Mouse (Mus musculus) neural tube, embryonic 12.5 days (tissue): ENCODE measurements around the gene Nfkbia. TPM values are rescaled to one million over a fixed set of nuclear protein-coding genes. Genes with fewer than 3 reads are reported as not detected.

Experiments used
- ATAC-seq: fragments of 200-750 bp; cut with Nextera tagmentation; 2 replicates; pipeline ENCODE4 v1.8.0; 2017; ENCODE audit warnings: low read depth, mild to moderate bottlenecking, moderate TSS enrichment, moderate library complexity; ENCODE audit not compliant: low FRiP score
- H3K27ac ChIP-seq: fragments of 300-500 bp; sonication (generic); 2 replicates; pipeline ENCODE4 v1.5.1; 2016
- H3K27me3 ChIP-seq: fragments of 300-500 bp; sonication (generic); replicated peaks from 2 replicates; pipeline ENCODE4 v1.6.1; 2016; ENCODE audit warnings: mild to moderate bottlenecking
- H3K36me3 ChIP-seq: fragments of 300-500 bp; sonication (generic); 2 replicates; pipeline ENCODE4 v1.6.1; 2016; ENCODE audit warnings: mild to moderate bottlenecking
- H3K4me1 ChIP-seq: fragments of 300-500 bp; sonication (generic); 2 replicates; pipeline ENCODE4 v1.6.1; 2016
- H3K4me2 ChIP-seq: fragments of 300-500 bp; sonication (generic); replicated peaks from 2 replicates; pipeline ENCODE4 v1.6.1; 2016; ENCODE audit warnings: mild to moderate bottlenecking
- H3K4me3 ChIP-seq: fragments of 300-500 bp; sonication (generic); 2 replicates; pipeline ENCODE4 v1.5.1; 2016
- H3K9ac ChIP-seq: fragments of 300-500 bp; sonication (generic); 2 replicates; pipeline ENCODE4 v1.6.1; 2016; ENCODE audit warnings: mild to moderate bottlenecking
- H3K9me3 ChIP-seq: fragments of 300-500 bp; sonication (generic); 2 replicates; pipeline ENCODE4 v1.6.1; 2016; ENCODE audit warnings: mild to moderate bottlenecking
- WGBS: fragments of 180-500 bp; shearing (Covaris S2); methylation state at CpG from one replicate; pipeline ENCODE4 v1.1.7; 2016; 5-methylcytosine and 5-hydroxymethylcytosine counted together
- polyA plus RNA-seq: library from polyadenylated mRNA; unstranded; fragments of >200 nt; fragmentation: Nextera tagmentation; extraction: Ambion mirVana; gene quantifications from 2 replicates; pipeline ENCODE4 v1.2.1, GENCODE M21; 2016

Gene Nfkbia
- polyA plus RNA-seq, 1 experiment from 2014 or later: 44.9 TPM

GRCm38 (mm10) chr12:55505314-55506028 lies 13.0 kb upstream of the Nfkbia start:
- 20% methylated on average over 7 of the region's 7 CpGs for WGBS
- no peaks in the 10 kb centered on the region for H3K9me3 ChIP-seq
- peaks cover 3% of the 10 kb centered on the region for H3K27me3 ChIP-seq
- no peak overlapping the region for H3K9ac ChIP-seq
- no peak overlapping the region for H3K4me3 ChIP-seq
- no peak overlapping the region for H3K27ac ChIP-seq
- H3K4me2 ChIP-seq: no peak overlapping the region
- ATAC-seq: peak; percentile 21; the same call in 1 of the 2 replicates
- no peaks in the 10 kb centered on the region for H3K4me1 ChIP-seq
- H3K36me3 ChIP-seq: no peaks in the 10 kb centered on the region

- H3K27me3 ChIP-seq: peaks cover 8% of the 10 kb centered on the region; the same call in 1 of the 2 replicates
- no peak overlapping the region for H3K9ac ChIP-seq
- no peak overlapping the region for H3K27ac ChIP-seq
- H3K4me1 ChIP-seq: no peaks in the 10 kb centered on the region
- ATAC-seq: no peak
- peak overlapping the region; percentile 38 for H3K4me2 ChIP-seq
- no peak overlapping the region for H3K4me3 ChIP-seq
- H3K36me3 ChIP-seq: no peaks in the 10 kb centered on the region
- no peaks in the 10 kb centered on the region for H3K9me3 ChIP-seq
- WGBS: 4% methylated on average over 10 of the region's 10 CpGs
Measured at GRCm38 (mm10) chr12:55499031-55499430, 6.6 kb upstream of the Nfkbia start.

- Histone ChIP-seq H3K4me3 (no peak overlapping the region), H3K27me3 (peaks cover 8% of the 10 kb centered on the region; the same call in 1 of the 2 replicates), H3K4me2 (no peak overlapping the region), H3K9me3 (no peaks in the 10 kb centered on the region), H3K36me3 (no peaks in the 10 kb centered on the region), H3K9ac (no peak overlapping the region), H3K27ac (no peak overlapping the region), H3K4me1 (peaks cover 8% of the 10 kb centered on the region)
- WGBS: 63% methylated on average over 8 of the region's 8 CpGs
- ATAC-seq: no peak
Measured at GRCm38 (mm10) chr12:55497737-55498136, 5.3 kb upstream of the Nfkbia start.

- 70% methylated on average over 5 of the region's 5 CpGs for WGBS
- no peaks in the 10 kb centered on the region for H3K9me3 ChIP-seq
- H3K4me3 ChIP-seq: no peak overlapping the region
- no peak overlapping the region for H3K9ac ChIP-seq
- no peak overlapping the region for H3K4me2 ChIP-seq
- no peak for ATAC-seq
- H3K27ac ChIP-seq: no peak overlapping the region
- 0 out of 2 replicates have a peak, but pooled peaks cover 8% of the 10 kb centered on the region for H3K27me3 ChIP-seq
- peaks cover 14% of the 10 kb centered on the region for H3K4me1 ChIP-seq
- H3K36me3 ChIP-seq: no peaks in the 10 kb centered on the region
Measured at GRCm38 (mm10) chr12:55495902-55496605, 3.6 kb upstream of the Nfkbia start.

GRCm38 (mm10) chr12:55495114-55495901 lies 2.9 kb upstream of the Nfkbia start:
- Histone ChIP-seq H3K4me1 (peaks cover 17% of the 10 kb centered on the region), H3K4me3 (no peak overlapping the region), H3K9me3 (no peaks in the 10 kb centered on the region), H3K9ac (no peak overlapping the region), H3K36me3 (peaks cover 6% of the 10 kb centered on the region; the same call in 1 of the 2 replicates), H3K27ac (no peak overlapping the region), H3K27me3 (0 out of 2 replicates have a peak, but pooled peaks cover 8% of the 10 kb centered on the region), H3K4me2 (no peak overlapping the region)
- WGBS: 35% methylated on average over 9 of the region's 9 CpGs
- ATAC-seq: no peak

GRCm38 (mm10) chr12:55493381-55493780 lies 934 bp upstream of the Nfkbia start:
- H3K9me3 ChIP-seq: no peaks in the 10 kb centered on the region
- peaks cover 17% of the 10 kb centered on the region; the same call in 1 of the 2 replicates for H3K36me3 ChIP-seq
- WGBS: 41% methylated on average over 8 of the region's 8 CpGs
- ATAC-seq: no peak
- no peak overlapping the region for H3K9ac ChIP-seq
- peak overlapping the region; percentile 76 for H3K4me2 ChIP-seq
- H3K4me1 ChIP-seq: peaks cover 17% of the 10 kb centered on the region
- no peak overlapping the region for H3K27ac ChIP-seq
- H3K27me3 ChIP-seq: 0 out of 2 replicates have a peak, but pooled peaks cover 8% of the 10 kb centered on the region
- no peak overlapping the region for H3K4me3 ChIP-seq

DNA sequence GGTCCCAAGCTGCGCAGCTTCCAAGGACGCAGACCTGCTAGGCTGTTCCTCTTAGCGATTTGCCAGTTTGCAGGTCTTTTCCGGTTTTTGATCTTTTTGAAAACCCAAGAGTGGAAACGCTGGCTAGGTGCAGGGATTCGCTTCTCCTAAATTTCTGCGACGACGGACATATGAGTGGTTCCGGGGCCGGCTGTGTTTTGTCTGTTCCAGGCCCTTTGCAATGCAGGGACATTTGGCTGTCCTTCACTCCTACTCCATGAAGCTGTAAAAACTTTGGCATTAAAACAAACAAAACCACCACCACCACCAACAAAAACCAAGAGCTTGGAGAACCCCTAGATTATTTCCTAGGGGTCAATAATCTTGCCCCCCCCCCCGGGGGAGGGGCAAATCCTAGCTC lies 494 bp upstream of the Nfkbia start:
- under 1% methylated on average over 12 of the region's 12 CpGs for WGBS
- H3K36me3 ChIP-seq: peaks cover 20% of the 10 kb centered on the region
- H3K4me2 ChIP-seq: peak overlapping the region; percentile 76
- 0 out of 2 replicates have a peak, but pooled peaks cover 6% of the 10 kb centered on the region for H3K27me3 ChIP-seq
- no peaks in the 10 kb centered on the region for H3K9me3 ChIP-seq
- H3K9ac ChIP-seq: peak overlapping the region; percentile 92
- ATAC-seq: no peak
- peak overlapping the region; percentile 80 for H3K4me3 ChIP-seq
- peaks cover 17% of the 10 kb centered on the region for H3K4me1 ChIP-seq
- 0 out of 2 replicates have a peak overlapping the region, but pooled peaks have one; percentile 97 for H3K27ac ChIP-seq

DNA sequence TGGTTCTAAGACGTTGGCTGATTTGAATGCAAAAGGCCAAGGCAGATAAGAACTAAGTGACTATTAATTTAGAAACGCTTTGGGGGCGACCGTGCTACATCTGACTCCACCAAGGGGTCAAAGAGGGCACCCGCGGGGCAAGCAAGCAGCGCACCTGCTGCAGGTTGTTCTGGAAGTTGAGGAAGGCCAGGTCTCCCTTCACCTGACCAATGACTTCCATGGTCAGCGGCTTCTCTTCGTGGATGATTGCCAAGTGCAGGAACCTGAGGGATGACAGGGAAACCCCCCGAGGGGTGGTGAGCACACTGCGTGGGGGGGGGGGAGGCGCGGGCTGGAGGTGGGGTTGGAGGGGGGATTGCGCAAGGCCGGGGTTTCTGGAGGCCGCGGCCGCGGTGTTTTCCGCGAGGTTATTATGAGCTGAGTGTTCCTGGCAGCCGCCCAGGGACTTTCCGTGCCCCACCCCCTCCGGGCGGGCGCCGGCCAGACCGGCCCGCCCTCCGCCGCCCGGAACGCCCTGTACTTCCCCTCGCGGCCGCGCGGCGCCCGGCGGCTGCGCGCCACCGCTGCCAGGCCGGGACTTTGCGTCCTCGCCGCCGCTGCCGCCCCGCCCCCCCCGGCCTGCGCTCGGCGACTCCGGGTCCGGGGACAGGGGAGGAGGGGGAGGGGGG lies 797 bp downstream of the Nfkbia start:
- Histone ChIP-seq H3K9ac (peak overlapping the region; percentile 92), H3K36me3 (peaks cover 23% of the 10 kb centered on the region), H3K9me3 (no peaks in the 10 kb centered on the region), H3K27ac (peak overlapping the region; percentile 97), H3K4me3 (peak overlapping the region; percentile 80), H3K4me2 (peak overlapping the region; percentile 76), H3K4me1 (peaks cover 17% of the 10 kb centered on the region), H3K27me3 (no peaks in the 10 kb centered on the region)
- WGBS: 2% methylated on average over 51 of the region's 57 CpGs
- peak; percentile 90 for ATAC-seq

DNA sequence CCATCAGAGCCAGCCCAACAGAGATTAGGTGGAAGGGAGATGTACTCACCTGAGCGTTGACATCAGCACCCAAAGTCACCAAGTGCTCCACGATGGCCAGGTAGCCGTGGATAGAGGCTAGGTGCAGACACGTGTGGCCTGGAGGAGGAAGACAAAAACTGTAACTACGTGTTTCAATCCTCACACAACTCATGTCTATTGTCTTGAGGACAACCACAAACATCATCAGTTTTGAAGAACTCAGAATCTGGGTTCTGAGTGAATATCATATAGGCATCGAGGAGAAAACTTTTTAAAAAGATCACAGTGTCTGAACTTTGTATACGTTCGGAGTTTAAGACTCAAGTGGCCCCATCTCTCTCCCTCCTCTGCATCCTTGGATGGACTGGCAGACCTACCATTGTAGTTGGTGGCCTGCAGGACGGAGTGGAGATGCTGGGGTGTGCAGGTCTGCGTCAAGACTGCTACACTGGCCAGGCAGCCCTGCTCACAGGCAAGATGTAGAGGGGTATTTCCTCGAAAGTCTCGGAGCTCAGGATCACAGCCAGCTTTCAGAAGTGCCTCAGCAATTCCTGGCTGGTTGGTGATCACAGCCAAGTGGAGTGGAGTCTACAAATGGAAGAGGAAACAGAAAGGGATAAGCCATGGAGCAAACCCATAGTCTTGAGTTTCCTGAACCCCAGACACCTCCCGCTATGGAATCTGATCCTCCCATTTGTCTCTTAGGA lies 1.6 kb downstream of the Nfkbia start:
- WGBS: 84% methylated on average over 13 of the region's 13 CpGs
- H3K27ac ChIP-seq: no peak overlapping the region

GRCm38 (mm10) chr12:55489986-55490721 lies 2.3 kb downstream of the Nfkbia start:
- WGBS: 93% methylated on average over 14 of the region's 14 CpGs
- no peaks in the 10 kb centered on the region for H3K27me3 ChIP-seq
- peaks cover 17% of the 10 kb centered on the region for H3K4me1 ChIP-seq
- no peak for ATAC-seq
- H3K9ac ChIP-seq: no peak overlapping the region
- H3K9me3 ChIP-seq: no peaks in the 10 kb centered on the region
- H3K4me2 ChIP-seq: peak overlapping the region; percentile 76
- no peak overlapping the region for H3K4me3 ChIP-seq
- peaks cover 23% of the 10 kb centered on the region for H3K36me3 ChIP-seq
- H3K27ac ChIP-seq: no peak overlapping the region

More for the DNA sequence above, 1.6 kb downstream of the Nfkbia start:
- Histone ChIP-seq H3K27me3 (no peaks in the 10 kb centered on the region), H3K4me2 (peak overlapping the region; percentile 76), H3K36me3 (peaks cover 23% of the 10 kb centered on the region), H3K4me3 (peak overlapping the region; percentile 80), H3K9me3 (no peaks in the 10 kb centered on the region), H3K9ac (peak overlapping the region; percentile 92; the same call in 1 of the 2 replicates), H3K4me1 (peaks cover 17% of the 10 kb centered on the region)
- ATAC-seq: 0 out of 2 replicates have a peak, but pooled peaks have one; percentile 0
